Mouse (Mus musculus) heart, postnatal 0 days (tissue): ENCODE data around the gene Samm50. TPM values are rescaled to one million over a fixed set of nuclear protein-coding genes. Genes with fewer than 3 reads are reported as not detected.

Experiments
- ATAC-seq: fragments of 200-750 bp; cut with Nextera tagmentation; 2 replicates; pipeline ENCODE4 v1.8.0; 2017; ENCODE audit warnings: low read depth, moderate number of reproducible peaks, moderate library complexity; ENCODE audit not compliant: insufficient read depth
- DNase-seq: peaks from one replicate; pipeline ENCODE4 v3.0.0-alpha.2; 2016; ENCODE audit warnings: low spot score
- H3K27ac ChIP-seq: fragments of 300-500 bp; sonication (generic); 2 replicates; pipeline ENCODE4 v1.5.1; 2014; ENCODE audit warnings: low read depth, mild to moderate bottlenecking
- H3K27me3 ChIP-seq: fragments of 300-500 bp; sonication (generic); 2 replicates; pipeline ENCODE4 v1.6.1; 2014; ENCODE audit warnings: low read length, mixed read lengths; ENCODE audit not compliant: control insufficient read depth, insufficient read depth
- H3K36me3 ChIP-seq: fragments of 300-500 bp; sonication (generic); replicated peaks from 2 replicates; pipeline ENCODE4 v1.6.1; 2014; ENCODE audit warnings: low read length, mixed read lengths; ENCODE audit not compliant: control insufficient read depth, insufficient read depth
- H3K4me1 ChIP-seq: fragments of 300-500 bp; sonication (generic); 2 replicates; pipeline ENCODE4 v1.6.1; 2014; ENCODE audit warnings: antibody characterized with exemption; ENCODE audit not compliant: control insufficient read depth, insufficient read depth
- H3K4me2 ChIP-seq: fragments of 300-500 bp; sonication (generic); 2 replicates; pipeline ENCODE4 v1.6.1; 2014; ENCODE audit warnings: low read depth, mild to moderate bottlenecking, low read length, moderate library complexity
- H3K4me3 ChIP-seq: fragments of 300-500 bp; sonication (generic); 2 replicates; pipeline ENCODE4 v1.5.1; 2014; ENCODE audit warnings: low read depth, low read length
- H3K9ac ChIP-seq: fragments of 300-500 bp; sonication (generic); replicated peaks from 2 replicates; pipeline ENCODE4 v1.6.1; 2014; ENCODE audit warnings: low read depth, low read length, mixed read lengths
- H3K9me3 ChIP-seq: fragments of 300-500 bp; sonication (generic); replicated peaks from 2 replicates; pipeline ENCODE4 v1.6.1; 2016; ENCODE audit warnings: low read length; ENCODE audit not compliant: control insufficient read depth
- CTCF ChIP-seq: IDR thresholded peaks from 2 replicates; pipeline ENCODE4 v1.5.1; 2016; ENCODE audit warnings: antibody characterized with exemption, control low read depth, low read depth
- EP300 ChIP-seq: IDR thresholded peaks from 2 replicates; pipeline ENCODE4 v1.6.1; 2016; ENCODE audit warnings: antibody characterized with exemption, low read depth
- WGBS: fragments of 180-500 bp; shearing (Covaris S2); extraction: QIAGEN DNeasy Blood & Tissue Kit; methylation state at CpG from one replicate; pipeline ENCODE4 v1.1.7; 2014; 5-methylcytosine and 5-hydroxymethylcytosine counted together
- polyA plus RNA-seq: library from polyadenylated mRNA; unstranded; fragments of >200 nt; fragmentation: Nextera tagmentation; extraction: Ambion mirVana; gene quantifications from 2 replicates; pipeline ENCODE4 v1.2.1, GENCODE M21; 2015
- total RNA-seq: library from RNA; depleted of rRNA; stranded (reverse); fragments of >200 nt; gene quantifications from 2 replicates; pipeline ENCODE4 v1.2.3, GENCODE M21; 2014; ENCODE audit warnings: low replicate concordance

Samm50 gene
- total and polyA plus RNA-seq, 2 experiments from 2014 or later = 42.4 to 201 TPM

GRCm38 (mm10) chr15:84252645-84253044, 60.6 kb downstream of the Samm50 start:
- Histone ChIP-seq H3K4me1 (peaks cover 53% of the 10 kb centered on the region), H3K27me3 (no peaks in the 10 kb centered on the region), H3K36me3 (no peaks in the 10 kb centered on the region), H3K4me3 (no peak overlapping the region), H3K9me3 (no peaks in the 10 kb centered on the region), H3K4me2 (no peak overlapping the region), H3K27ac (peak overlapping the region; percentile 97), H3K9ac (no peak overlapping the region)
- 84% methylated on average over 7 of the region's 7 CpGs for WGBS
- TF ChIP-seq EP300 (no peak), CTCF (no peak)
- DNase-seq (no peak), ATAC-seq (no peak)

DNA sequence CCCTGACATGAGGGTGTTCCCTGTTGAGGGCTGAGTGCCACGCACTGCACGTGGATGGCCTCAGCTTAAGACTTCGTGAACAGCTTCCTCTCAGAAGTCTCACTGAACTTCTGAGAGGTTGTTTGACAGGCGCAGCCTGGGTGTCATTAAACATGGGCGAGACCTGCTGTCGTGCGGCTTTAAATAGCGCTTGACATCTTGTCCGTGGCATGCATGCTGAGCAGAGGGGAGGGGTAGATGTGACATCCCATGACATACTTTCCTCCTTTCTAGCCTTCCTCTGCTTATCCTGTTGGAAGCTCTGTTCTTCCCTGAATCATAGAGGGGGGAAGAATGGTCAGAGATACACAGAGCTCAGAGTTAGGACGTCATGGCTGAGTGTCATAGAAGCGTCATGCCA, 61.7 kb downstream of the Samm50 start:
- Histone ChIP-seq H3K36me3 (no peaks in the 10 kb centered on the region), H3K4me1 (peaks cover 55% of the 10 kb centered on the region), H3K27ac (peak overlapping the region; percentile 97), H3K4me3 (no peak overlapping the region), H3K4me2 (no peak overlapping the region), H3K27me3 (no peaks in the 10 kb centered on the region), H3K9ac (no peak overlapping the region), H3K9me3 (no peaks in the 10 kb centered on the region)
- 9% methylated on average over 11 of the region's 11 CpGs for WGBS
- peak; percentile 86 for ATAC-seq
- TF ChIP-seq EP300 = peak; percentile 71; the same call in 1 of the 2 replicates
- no peak for TF ChIP-seq CTCF
- DNase-seq = peak; percentile 94

GRCm38 (mm10) chr15:84254387-84254786, 62.3 kb downstream of the Samm50 start:
- ATAC-seq (no peak; the same call in 1 of the 2 replicates), DNase-seq (peak; percentile 43)
- Histone ChIP-seq H3K9me3 (no peaks in the 10 kb centered on the region), H3K4me3 (no peak overlapping the region), H3K27me3 (no peaks in the 10 kb centered on the region), H3K4me2 (0 out of 2 replicates have a peak overlapping the region, but pooled peaks have one; percentile 2), H3K9ac (no peak overlapping the region), H3K27ac (peak overlapping the region; percentile 97), H3K4me1 (peaks cover 55% of the 10 kb centered on the region), H3K36me3 (no peaks in the 10 kb centered on the region)
- 30% methylated on average over 8 of the region's 8 CpGs for WGBS
- TF ChIP-seq EP300 = no peak
- no peak for TF ChIP-seq CTCF

GRCm38 (mm10) chr15:84256254-84256850, 64.3 kb downstream of the Samm50 start:
- H3K4me1 ChIP-seq = peaks cover 50% of the 10 kb centered on the region
- peaks cover 7% of the 10 kb centered on the region; the same call in 1 of the 2 replicates for H3K36me3 ChIP-seq
- H3K27me3 ChIP-seq = no peaks in the 10 kb centered on the region
- H3K9ac ChIP-seq = no peak overlapping the region
- DNase-seq (peak; percentile 4), ATAC-seq (no peak)
- no peak overlapping the region for H3K4me3 ChIP-seq
- H3K9me3 ChIP-seq = no peaks in the 10 kb centered on the region
- WGBS = 64% methylated on average over 12 of the region's 12 CpGs
- no peak overlapping the region for H3K27ac ChIP-seq
- TF ChIP-seq EP300 = no peak
- no peak overlapping the region for H3K4me2 ChIP-seq

DNA sequence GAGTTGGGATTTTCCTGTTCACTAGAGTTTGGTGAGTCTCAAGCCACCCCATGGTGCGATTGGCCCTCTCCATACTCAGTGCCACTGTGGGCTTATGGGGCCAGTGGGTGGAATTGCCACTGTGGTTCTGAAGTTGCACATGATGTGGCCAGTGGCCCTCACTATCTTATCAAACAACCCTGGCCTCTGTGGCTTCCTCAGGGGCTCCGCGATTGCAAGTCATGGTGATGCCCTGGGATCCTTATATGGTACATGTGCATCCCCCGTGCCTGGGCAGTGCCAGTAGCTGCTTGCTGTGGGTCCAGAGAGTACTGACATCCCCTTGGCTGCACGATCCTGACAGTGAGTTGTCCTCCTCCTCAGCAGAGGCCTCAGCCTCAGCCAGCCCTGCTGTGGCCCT, 64.8 kb downstream of the Samm50 start:
- DNase-seq (no peak), ATAC-seq (no peak)
- TF ChIP-seq EP300 = no peak
- no peak for TF ChIP-seq CTCF
- peaks cover 45% of the 10 kb centered on the region for H3K4me1 ChIP-seq
- H3K9me3 ChIP-seq = no peaks in the 10 kb centered on the region
- H3K4me2 ChIP-seq = no peak overlapping the region
- peaks cover 9% of the 10 kb centered on the region; the same call in 1 of the 2 replicates for H3K36me3 ChIP-seq
- 63% methylated on average over 5 of the region's 5 CpGs for WGBS
- no peaks in the 10 kb centered on the region for H3K27me3 ChIP-seq
- no peak overlapping the region for H3K4me3 ChIP-seq
- H3K27ac ChIP-seq = no peak overlapping the region
- no peak overlapping the region for H3K9ac ChIP-seq
